Mouse (Mus musculus) megakaryocyte-erythroid progenitor cell, adult 5-6 weeks (primary cell): ENCODE data around the gene Esp23. TPM values are rescaled to one million over a fixed set of nuclear protein-coding genes. Genes with fewer than 3 reads are reported as not detected.
"Not testable (repeated sequence)": the region's sequence is repeated elsewhere in the genome, so short reads cannot be mapped to it uniquely, and the experiment has no call there.

Source experiments
- ATAC-seq: replicated peaks from 2 replicates; pipeline ENCODE4 v1.8.0; 2016; ENCODE audit warnings: mild to moderate bottlenecking, inconsistent platforms; ENCODE audit not compliant: severe bottlenecking, poor library complexity, low FRiP score, low TSS enrichment
- total RNA-seq, 2 experiments: library from RNA; stranded (forward) in 1 of 2; stranded (reverse) in 1 of 2; fragments of 200-1000, 215-1000 nt in 1 of 2; fragments of >200 nt in 1 of 2; fragmentation: Nextera tagmentation in 1 of 2; gene quantifications; 2 replicates each; pipeline ENCODE4 v1.2.3; 2014 to 2017

Gene Esp23
- not detected in 2 replicates for total RNA-seq (2014; fragmentation: Nextera tagmentation)
- total RNA-seq (2017): not detected in 2 replicates

GRCm38 (mm10) chr17:39076937-39077336 is at the start of gene Esp23:
Gene Esp23, minus strand, starts transcription at chr17:39077037.
- no peak for ATAC-seq

- not testable (repeated sequence) for ATAC-seq
These were observed 30.3 kb upstream of the Esp23 start for GRCm38 (mm10) chr17:39107126-39107525.

DNA sequence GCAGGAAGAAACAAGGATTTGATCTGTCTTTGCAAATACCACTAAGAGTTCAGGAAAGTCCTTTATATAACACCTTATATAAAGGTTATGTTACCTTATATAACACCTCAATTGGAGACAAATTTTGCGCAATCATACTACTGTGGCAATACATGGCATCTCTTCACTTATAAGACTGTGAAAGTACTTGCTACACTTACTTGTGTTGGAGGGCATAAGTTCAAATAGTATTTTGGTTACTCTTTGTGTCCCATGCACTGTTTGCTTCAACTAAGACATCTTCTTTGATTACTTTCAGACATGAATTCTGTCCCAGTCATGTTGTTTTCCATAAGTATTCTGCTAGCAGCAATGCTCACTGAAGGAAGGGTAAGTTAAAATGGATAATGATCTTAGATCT is 18.2 kb upstream of the Esp23 start, which contains the start of gene Esp22:
Gene Esp22 (plus strand): TSS at position 301 of the 400 bp plus-strand sequence.
- no peak for ATAC-seq

GRCm38 (mm10) chr17:39063641-39064040 is 13.2 kb downstream of the Esp23 start:
- no peak for ATAC-seq

GRCm38 (mm10) chr17:39043241-39043640 is 33.6 kb downstream of the Esp23 start, which contains the start of gene Gm21903:
Gene Gm21903, minus strand, starts transcription at chr17:39043341.
- no peak for ATAC-seq

DNA sequence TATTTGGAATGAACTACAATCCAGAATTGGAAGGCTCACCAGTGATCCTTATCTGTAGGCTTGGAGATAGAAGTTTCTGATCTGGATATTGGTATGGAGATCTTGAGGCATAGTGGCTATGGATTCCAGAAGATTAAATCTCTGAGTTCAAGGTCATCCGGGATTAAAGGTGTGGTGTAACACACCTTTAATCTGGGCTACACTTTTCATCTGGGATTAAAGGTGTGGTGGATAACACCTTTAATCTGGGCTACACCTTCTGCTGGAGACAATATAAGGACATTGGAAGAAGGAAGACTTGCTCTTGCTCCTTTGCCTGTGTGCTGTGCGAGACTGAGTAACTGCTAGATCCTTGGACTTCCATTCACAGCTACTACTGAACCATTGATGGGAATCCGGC is 40.4 kb downstream of the Esp23 start, which contains the start of gene Esp24:
Gene Esp24 (plus strand): TSS at position 301 of the 400 bp plus-strand sequence.
- not testable (repeated sequence) for ATAC-seq

Other genes with a start within 250 kb of the Esp23 start
- not detected in 2 replicates for gene Esp24, start 40.3 kb downstream of the Esp23 start, total RNA-seq (2014; fragmentation: Nextera tagmentation)
- not detected in 2 replicates for gene Esp24, start 40.3 kb downstream of the Esp23 start, total RNA-seq (2017)
- gene Gm21903, start 33.7 kb downstream of the Esp23 start, total RNA-seq (2014; fragmentation: Nextera tagmentation): not detected in 2 replicates
- gene Gm21903, start 33.7 kb downstream of the Esp23 start, total RNA-seq (2017): not detected in 2 replicates
- gene Esp22, start 18.3 kb upstream of the Esp23 start, total RNA-seq (2014; fragmentation: Nextera tagmentation): not detected in 2 replicates
- gene Esp22, start 18.3 kb upstream of the Esp23 start, total RNA-seq (2017): not detected in 2 replicates